In genomic region chr5:74455510-74456269, GRCm38 (mm10) we compare ENCODE assay signal across 12 mouse cellular contexts.
A peak's percentile ranks its signal among the peaks of the same experiment; 100 is the strongest.
DNase-seq lines count a peak whose midpoint lies in the region; ATAC-seq and TF ChIP-seq lines count a peak whose summit lies in the region.
"Had no signal": no experiment of that assay in that cellular context is flagged by ENCODE, and none has a peak within 500 bp of the region (broad histone marks: within the 10 kb centered on the region; RNA-seq: fewer than 3 reads in every experiment).

No protein-coding gene starts in this region.

- H3K4me3 ChIP-seq in hindbrain, postnatal 0 days (ENCODE audit: low read length): no peak overlapping the region
- no peak overlapping the region for H3K4me3 ChIP-seq in hindbrain, embryonic 11.5 days (ENCODE audit: low read depth, low read length)
- no peak overlapping the region for H3K4me3 ChIP-seq in intestine, embryonic 16.5 days (ENCODE audit: low read length)
- H3K4me3 ChIP-seq: forebrain, embryonic 12.5 days; heart, embryonic 13.5 days; neural tube, embryonic 13.5 days had no signal

- no peak overlapping the region for H3K4me2 ChIP-seq in hindbrain, postnatal 0 days (ENCODE audit: low read depth, low read length)
- H3K4me2 ChIP-seq in hindbrain, embryonic 11.5 days (replicated peaks; ENCODE audit: low read depth, low read length): no peak overlapping the region
- H3K4me2 ChIP-seq in intestine, embryonic 16.5 days (ENCODE audit: low read depth, low read length): no peak overlapping the region
- H3K4me2 ChIP-seq: forebrain, embryonic 12.5 days; heart, embryonic 13.5 days; neural tube, embryonic 13.5 days had no signal

- H3K9ac ChIP-seq in hindbrain, postnatal 0 days (replicated peaks; ENCODE audit: low read length): no peak overlapping the region
- H3K9ac ChIP-seq in hindbrain, embryonic 11.5 days (ENCODE audit: low read depth, low read length): no peak overlapping the region
- H3K9ac ChIP-seq in intestine, embryonic 16.5 days (ENCODE audit: low read depth, low read length): no peak overlapping the region
- H3K9ac ChIP-seq: forebrain, embryonic 12.5 days; heart, embryonic 13.5 days; neural tube, embryonic 13.5 days had no signal

- H3K4me1 ChIP-seq in hindbrain, postnatal 0 days (ENCODE audit: insufficient read depth, low read length): no peaks in the 10 kb centered on the region
- peaks cover 2% of the 10 kb centered on the region; the same call in 1 of the 2 replicates for H3K4me1 ChIP-seq in hindbrain, embryonic 11.5 days (replicated peaks; ENCODE audit: control insufficient read depth, insufficient read depth, low read length)
- H3K4me1 ChIP-seq in intestine, embryonic 16.5 days (ENCODE audit: control insufficient read depth, insufficient read depth, low read length): 0 out of 2 replicates have a peak, but pooled peaks cover 3% of the 10 kb centered on the region
- H3K4me1 ChIP-seq: forebrain, embryonic 12.5 days; neural tube, embryonic 13.5 days had no signal

- 83% methylated on average over 6 of the region's 6 CpGs for WGBS in hindbrain, postnatal 0 days
- whole genome bisulfite sequencing in hindbrain, embryonic 11.5 days: 91% methylated on average over 6 of the region's 6 CpGs
- 87% methylated on average over 6 of the region's 6 CpGs for WGBS in intestine, embryonic 16.5 days

- no peaks in the 10 kb centered on the region for H3K27me3 ChIP-seq in hindbrain, postnatal 0 days (ENCODE audit: insufficient read depth, low read length)
- H3K27me3 ChIP-seq in hindbrain, embryonic 11.5 days (ENCODE audit: control insufficient read depth, insufficient read depth, low read length): no peaks in the 10 kb centered on the region
- H3K27me3 ChIP-seq in intestine, embryonic 16.5 days (replicated peaks; ENCODE audit: control insufficient read depth, insufficient read depth, low read length): no peaks in the 10 kb centered on the region
- H3K27me3 ChIP-seq: forebrain, embryonic 12.5 days; heart, embryonic 13.5 days; neural tube, embryonic 13.5 days had no signal

- H3K27ac ChIP-seq in hindbrain, postnatal 0 days: no peak overlapping the region
- H3K27ac ChIP-seq in hindbrain, embryonic 11.5 days (ENCODE audit: low read depth, low read length): no peak overlapping the region
- H3K27ac ChIP-seq in intestine, embryonic 16.5 days (ENCODE audit: low read length): no peak overlapping the region
- H3K27ac ChIP-seq: forebrain, embryonic 12.5 days; heart, embryonic 13.5 days; neural tube, embryonic 13.5 days had no signal

- no peaks in the 10 kb centered on the region for H3K9me3 ChIP-seq in hindbrain, postnatal 0 days (ENCODE audit: low read length)
- no peaks in the 10 kb centered on the region for H3K9me3 ChIP-seq in hindbrain, embryonic 11.5 days (ENCODE audit: control insufficient read depth, low read length)
- no peaks in the 10 kb centered on the region for H3K9me3 ChIP-seq in intestine, embryonic 16.5 days (ENCODE audit: control insufficient read depth, low read length)
- H3K9me3 ChIP-seq: forebrain, embryonic 12.5 days; heart, embryonic 13.5 days; neural tube, embryonic 13.5 days had no signal

- no peak for DNase-seq in hindbrain, postnatal 0 days (ENCODE audit: low spot score)
- DNase-seq in hindbrain, embryonic 11.5 days (ENCODE audit: low spot score): no peak
- DNase-seq in thymus, postnatal 4 days: peak; percentile 13
- no peak for DNase-seq in thymus, adult 18-20 months
- no peak for DNase-seq in right cerebral cortex, postnatal 36 days (ENCODE audit: low spot score in 2 of 2)
- no peak for DNase-seq in right cerebral cortex, adult 18-20 months
- DNase-seq in gastrocnemius, adult 8-10 months (ENCODE audit: low spot score in 2 of 2): no peak
- DNase-seq: lung, postnatal 4 days had no signal

- ATAC-seq in hindbrain, postnatal 0 days: no peak
- ATAC-seq in hindbrain, embryonic 11.5 days (ENCODE audit: low FRiP score): no peak
- ATAC-seq in intestine, embryonic 16.5 days: peak; percentile 48; the same call in 1 of the 2 replicates

- no peaks in the 10 kb centered on the region for H3K36me3 ChIP-seq in hindbrain, postnatal 0 days (ENCODE audit: insufficient read depth, low read length)
- H3K36me3 ChIP-seq in hindbrain, embryonic 11.5 days (ENCODE audit: control insufficient read depth, insufficient read depth, low read length): no peaks in the 10 kb centered on the region
- no peaks in the 10 kb centered on the region for H3K36me3 ChIP-seq in intestine, embryonic 16.5 days (ENCODE audit: control insufficient read depth, insufficient read depth, low read length)
- H3K36me3 ChIP-seq: forebrain, embryonic 12.5 days; heart, embryonic 13.5 days; neural tube, embryonic 13.5 days had no signal

- TF ChIP-seq CTCF in hindbrain, postnatal 0 days (IDR thresholded peaks at IDR 0.05; ENCODE audit: low read depth): peak; percentile 44
